Mouse (Mus musculus): ENCODE measurements around the gene Adcy7.

Adcy7 gene

DNA sequence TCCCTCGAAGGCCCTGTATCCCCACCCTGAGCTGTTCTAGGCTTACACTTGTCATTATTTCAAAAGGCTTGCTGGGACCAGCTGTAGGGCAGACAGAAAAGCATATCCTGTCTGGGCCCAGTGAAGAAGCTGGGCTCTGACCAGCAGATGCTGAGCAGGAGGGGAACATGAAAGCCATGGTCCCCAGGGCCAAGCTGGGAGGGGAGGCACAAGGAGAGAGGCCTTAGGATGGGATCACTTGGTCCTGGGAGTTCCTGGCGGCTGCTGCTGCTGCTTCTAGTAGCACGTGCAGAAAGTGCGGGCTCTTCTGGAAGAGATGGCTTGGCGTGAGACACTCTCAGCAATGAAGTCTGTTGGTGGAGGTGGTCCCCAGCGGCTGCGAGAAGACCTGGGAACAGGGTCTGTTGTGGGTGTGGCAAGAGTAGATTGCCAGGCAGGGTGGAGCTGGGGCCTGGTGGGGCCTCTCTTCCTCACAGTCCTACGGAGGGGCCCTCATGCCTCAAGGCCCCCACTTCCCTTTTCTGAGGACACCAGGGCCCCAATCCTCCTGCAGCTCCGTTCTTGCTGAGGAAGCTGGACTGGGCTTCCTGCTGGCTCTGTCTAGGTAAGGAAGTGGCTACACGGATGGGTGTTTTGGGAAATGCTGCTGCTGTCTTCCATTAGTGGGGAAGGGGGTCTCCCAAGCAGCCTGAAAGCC, 27.9 kb downstream of the Adcy7 start:
- no peak for DNase-seq (ENCODE audit: low spot score in 2 of 2)

DNA sequence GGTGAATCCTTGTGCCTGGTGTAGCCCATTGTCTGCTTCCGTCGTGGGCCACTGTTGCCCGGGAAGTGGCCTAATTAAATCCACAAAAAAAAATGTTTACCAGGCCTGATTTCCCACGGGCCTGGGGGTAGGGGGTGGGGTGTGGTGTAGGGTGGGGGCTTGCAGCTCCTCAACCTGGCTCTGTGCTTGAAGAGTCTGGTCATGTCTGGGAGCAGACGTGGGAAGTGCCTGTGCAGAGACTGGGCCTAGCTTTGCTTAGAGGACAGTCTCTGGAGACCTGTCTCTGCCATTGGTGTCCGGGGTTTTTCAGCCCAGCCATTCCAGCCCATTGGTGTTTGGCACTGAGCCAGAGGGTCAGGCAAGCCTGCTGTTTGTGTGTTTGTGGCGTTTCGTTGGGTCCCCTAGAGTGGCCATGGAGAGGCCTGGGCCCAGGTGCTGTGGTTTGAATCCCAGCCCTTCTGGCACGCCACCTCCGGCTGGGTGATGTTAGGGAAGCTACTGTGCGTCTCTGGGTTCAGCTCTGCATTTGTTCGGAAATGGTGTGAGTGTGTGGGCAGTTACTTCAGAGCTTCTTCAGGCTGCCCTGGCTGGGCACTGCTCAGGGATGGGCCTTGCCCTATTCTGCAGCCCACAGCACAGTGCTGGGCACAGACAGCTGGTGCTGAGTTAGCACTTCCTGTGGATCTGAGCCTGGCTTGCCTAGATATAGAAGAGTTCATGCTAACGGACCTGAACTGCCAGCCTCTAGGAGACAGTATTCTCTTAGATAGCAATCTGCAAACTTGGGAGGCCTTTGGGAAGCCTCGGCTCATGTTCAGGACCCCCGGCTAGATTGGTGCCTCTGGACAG, 29.6 kb downstream of the Adcy7 start:
- DNase-seq (ENCODE audit: low spot score in 2 of 2) = no peak

DNA sequence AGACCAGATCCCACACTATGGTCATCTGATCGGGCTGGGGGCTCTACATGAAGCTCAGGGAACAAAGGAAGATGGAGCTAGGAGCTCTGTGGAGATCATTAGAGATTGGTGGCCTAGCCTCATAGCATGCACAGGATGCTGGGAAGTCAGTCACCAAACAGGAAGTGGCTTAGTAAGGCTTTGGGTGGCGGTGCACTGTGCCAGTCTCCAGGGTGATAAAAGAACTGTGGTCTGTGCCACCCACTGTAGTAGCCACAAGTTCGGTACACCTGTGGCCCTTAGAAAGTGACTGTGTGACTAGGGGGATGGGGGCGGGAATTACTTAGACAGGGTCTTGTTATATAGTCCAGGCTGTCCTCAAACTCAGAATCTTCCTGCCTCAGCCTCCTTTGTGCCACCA, 33.6 kb downstream of the Adcy7 start:
- no peak for DNase-seq (ENCODE audit: low spot score in 2 of 2)

DNA sequence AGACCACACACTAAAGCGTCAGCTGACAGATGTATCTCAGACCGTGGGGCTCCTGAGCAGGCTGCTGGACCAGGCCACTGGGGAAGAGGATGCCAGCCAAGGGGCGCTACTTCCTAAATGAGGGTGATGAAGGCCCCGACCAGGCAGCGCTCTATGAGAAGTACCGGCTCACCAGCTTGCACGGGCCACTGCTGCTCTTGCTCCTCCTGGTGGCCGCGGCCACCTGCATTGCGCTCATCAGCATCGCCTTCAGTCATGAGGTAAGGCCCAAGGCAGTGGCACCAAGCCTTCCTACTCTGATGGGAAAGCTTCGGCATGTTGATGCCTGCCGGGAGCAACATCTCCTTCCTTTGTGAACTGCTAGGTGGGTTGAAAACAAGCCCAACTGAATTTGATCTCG, 34.3 kb downstream of the Adcy7 start:
- DNase-seq (ENCODE audit: low spot score in 2 of 2) = no peak

DNA sequence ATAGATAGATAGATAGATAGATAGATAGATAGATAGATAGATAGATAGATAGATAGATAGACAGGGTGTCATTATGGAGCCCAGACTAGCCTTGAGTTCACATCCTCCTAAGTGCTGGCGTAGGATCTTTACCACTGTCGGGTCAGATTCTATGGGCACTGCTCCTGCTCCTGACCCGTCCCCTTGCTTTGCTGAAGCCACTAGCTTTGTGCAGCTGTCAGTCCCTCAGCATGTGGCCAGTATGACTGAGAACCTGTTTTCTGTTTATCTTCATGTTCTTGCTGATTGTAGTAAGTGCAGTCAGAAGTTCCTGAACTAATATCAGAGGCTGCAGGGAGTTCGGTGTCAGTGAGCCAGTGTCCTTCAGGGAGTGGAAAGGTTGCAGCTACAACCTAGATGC, 35.5 kb downstream of the Adcy7 start:
- no peak for DNase-seq (ENCODE audit: low spot score in 2 of 2)

DNA sequence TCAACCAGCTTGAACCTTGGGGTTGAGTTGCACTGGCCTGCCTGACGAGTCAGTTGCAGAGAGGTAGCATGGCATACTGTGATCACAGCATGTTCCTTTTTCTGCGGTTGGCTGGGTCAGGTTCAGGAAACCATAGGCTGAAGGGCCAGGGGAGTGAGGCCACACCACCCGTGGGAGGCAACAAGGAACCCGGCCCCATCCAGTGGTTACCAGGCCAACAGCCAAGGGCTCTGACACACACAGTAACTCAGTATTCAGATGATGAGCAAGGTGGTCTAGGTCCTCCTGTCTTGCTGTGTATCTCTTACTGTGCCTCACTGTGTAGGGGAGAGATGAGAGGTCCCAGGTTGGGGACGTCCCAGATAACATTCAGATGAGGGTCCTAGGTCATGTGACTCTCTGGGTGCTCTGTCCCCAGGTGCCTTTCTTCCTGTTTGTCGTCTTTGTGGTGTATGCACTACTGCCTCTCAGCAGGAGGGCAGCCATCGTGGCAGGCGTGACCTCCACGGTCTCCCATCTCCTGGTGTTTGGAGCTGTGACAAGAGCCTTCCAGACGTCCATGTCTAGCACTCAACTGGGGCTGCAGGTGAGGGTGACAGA, 37.2 kb downstream of the Adcy7 start:
- DNase-seq (ENCODE audit: low spot score in 2 of 2) = no peak

GRCm38 (mm10) chr8:88309881-88310280, 37.7 kb downstream of the Adcy7 start:
- no peak for DNase-seq (ENCODE audit: low spot score in 2 of 2)

GRCm38 (mm10) chr8:88310286-88310685, 38.1 kb downstream of the Adcy7 start:
- DNase-seq (ENCODE audit: low spot score in 2 of 2) = no peak

- peak in 1 of 2 experiments; percentile 68 for DNase-seq (ENCODE audit: low spot score in 2 of 2)
Measured at GRCm38 (mm10) chr8:88312966-88313365, 40.8 kb downstream of the Adcy7 start.

DNA sequence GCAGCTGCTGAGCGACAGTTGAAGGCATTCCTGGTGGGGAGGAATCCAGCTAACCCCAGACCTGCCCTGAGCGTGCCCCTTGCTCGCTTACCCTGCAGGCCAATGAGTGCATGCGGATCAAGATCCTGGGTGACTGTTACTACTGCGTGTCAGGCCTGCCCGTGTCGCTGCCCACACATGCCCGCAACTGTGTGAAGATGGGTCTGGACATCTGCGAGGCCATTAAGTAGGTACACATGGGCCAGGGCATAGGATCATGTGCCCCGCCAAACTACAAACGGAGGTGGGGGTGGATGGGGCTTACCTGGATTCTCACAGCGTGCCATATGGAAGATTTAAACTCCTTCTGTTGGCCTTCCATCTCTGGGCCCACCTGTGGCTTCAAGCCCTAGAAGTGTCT, 41.8 kb downstream of the Adcy7 start:
- DNase-seq (ENCODE audit: low spot score in 2 of 2) = no peak

- DNase-seq (ENCODE audit: low spot score in 2 of 2) = no peak
Measured at GRCm38 (mm10) chr8:88315302-88315701, 43.1 kb downstream of the Adcy7 start.

- peak in 1 of 2 experiments; percentile 79 for DNase-seq (ENCODE audit: low spot score in 2 of 2)
Measured at GRCm38 (mm10) chr8:88316139-88316931, 44.1 kb downstream of the Adcy7 start.

- DNase-seq (ENCODE audit: low spot score in 2 of 2) = no peak
Measured at GRCm38 (mm10) chr8:88317341-88317740, 45.1 kb downstream of the Adcy7 start.

DNA sequence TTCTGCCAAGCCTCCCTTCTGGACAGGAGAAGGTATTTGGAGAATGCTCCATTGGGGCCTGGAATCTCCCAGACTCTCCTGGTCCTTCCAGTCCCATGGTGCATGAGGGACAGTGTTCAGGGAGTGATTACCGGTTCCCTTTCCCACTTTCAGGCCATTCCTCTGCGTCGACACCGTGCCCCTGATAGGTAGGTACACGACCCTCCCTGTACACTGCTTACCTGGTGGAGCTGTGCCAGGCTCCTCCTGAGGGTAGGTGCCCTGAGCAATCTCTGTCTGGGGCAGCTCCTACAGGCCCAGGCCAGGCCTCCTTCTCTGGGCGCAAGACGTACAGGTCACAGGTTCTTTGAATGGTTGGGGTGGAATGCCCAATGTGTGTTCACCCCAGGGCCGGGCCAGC, 45.9 kb downstream of the Adcy7 start:
- DNase-seq (ENCODE audit: low spot score in 2 of 2) = no peak

- DNase-seq (ENCODE audit: low spot score in 2 of 2) = no peak
Measured at GRCm38 (mm10) chr8:88320134-88320533, 47.9 kb downstream of the Adcy7 start.

- no peak for DNase-seq (ENCODE audit: low spot score in 2 of 2)
Measured at GRCm38 (mm10) chr8:88321387-88321786, 49.2 kb downstream of the Adcy7 start.

DNA sequence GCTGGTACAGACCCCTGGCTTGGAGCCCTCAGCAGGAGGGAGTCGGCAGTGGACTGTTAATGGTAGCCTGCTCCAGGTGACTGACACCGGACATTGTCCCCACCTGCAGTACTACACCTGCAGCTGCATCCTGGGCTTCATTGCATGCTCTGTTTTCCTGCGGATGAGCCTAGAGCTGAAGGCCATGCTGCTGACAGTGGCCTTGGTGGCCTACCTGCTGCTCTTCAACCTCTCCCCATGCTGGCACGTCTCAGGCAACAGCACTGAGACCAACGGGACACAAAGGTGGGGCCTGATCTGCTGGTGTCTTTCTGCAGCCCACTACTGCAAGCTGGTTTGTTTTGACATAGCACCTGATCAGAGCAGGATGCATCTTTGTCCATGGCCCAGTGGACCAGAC, 51.3 kb downstream of the Adcy7 start:
- no peak for DNase-seq (ENCODE audit: low spot score in 2 of 2)

GRCm38 (mm10) chr8:88324760-88325159, 52.6 kb downstream of the Adcy7 start:
- DNase-seq (ENCODE audit: low spot score in 2 of 2) = no peak

DNA sequence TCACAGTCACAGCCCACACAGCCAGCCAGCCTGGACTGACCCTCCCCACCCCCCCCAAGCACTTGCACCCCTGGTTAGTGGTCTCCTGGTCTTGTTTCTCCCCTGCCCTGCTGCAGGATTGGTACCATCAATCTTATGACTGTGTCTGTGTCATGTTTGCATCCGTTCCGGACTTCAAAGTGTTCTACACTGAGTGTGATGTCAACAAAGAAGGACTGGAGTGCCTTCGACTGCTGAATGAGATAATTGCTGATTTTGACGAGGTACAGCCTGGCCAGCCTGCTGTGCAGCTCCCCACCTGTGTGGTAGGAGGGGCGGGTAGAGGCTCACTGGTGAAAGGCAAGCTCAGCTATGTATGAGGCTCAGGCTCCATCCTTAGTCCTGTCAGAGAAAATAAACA, 53.0 kb downstream of the Adcy7 start:
- DNase-seq (ENCODE audit: low spot score in 2 of 2) = no peak

- no peak for DNase-seq (ENCODE audit: low spot score in 2 of 2)
Measured at GRCm38 (mm10) chr8:88325795-88326194, 53.6 kb downstream of the Adcy7 start.

GRCm38 (mm10) chr8:88326328-88326727, 54.1 kb downstream of the Adcy7 start:
- DNase-seq (ENCODE audit: low spot score in 2 of 2) = no peak

DNA sequence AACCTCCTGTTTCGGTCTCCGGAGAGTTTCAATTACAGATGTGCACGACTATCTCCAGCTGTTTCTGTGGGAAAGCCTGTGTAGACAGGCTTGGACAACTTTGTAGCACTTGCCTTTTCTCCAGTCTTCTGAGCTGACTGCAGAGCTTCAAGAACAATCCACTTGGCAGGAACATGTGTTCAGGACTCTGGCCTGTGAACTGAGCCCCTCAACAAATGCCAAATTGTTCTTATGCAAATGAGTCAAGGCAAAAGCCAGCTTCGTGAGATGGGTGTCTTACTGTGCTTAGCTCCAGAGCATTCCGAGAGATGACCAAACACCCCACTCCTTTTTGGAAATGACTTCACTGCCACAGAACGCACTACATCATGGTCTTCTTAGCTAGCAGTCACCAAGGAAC, 56.5 kb downstream of the Adcy7 start:
- peak in 1 of 2 experiments; percentile 16 for DNase-seq (ENCODE audit: low spot score in 2 of 2)
